Mouse (Mus musculus): ENCODE measurements around the gene Elp4. TPM values are rescaled to one million over a fixed set of nuclear protein-coding genes. Genes with fewer than 3 reads are reported as not detected.
A peak's percentile ranks its signal among the peaks of the same experiment; 100 is the strongest.

Elp4 gene
- polyA plus RNA-seq, 1 experiment from 2014 or later = 11.3 TPM

GRCm38 (mm10) chr2:105787726-105788125 lies 116.6 kb downstream of the Elp4 start:
- Histone ChIP-seq H3K27ac (ENCODE audit: low read length) (no peak overlapping the region), H3K4me2 (replicated peaks; ENCODE audit: low read depth, low read length) (no peak overlapping the region), H3K9me3 (ENCODE audit: low read length) (no peaks in the 10 kb centered on the region), H3K9ac (replicated peaks; ENCODE audit: low read depth) (no peak overlapping the region), H3K27me3 (replicated peaks; ENCODE audit: insufficient read depth, low read length) (no peaks in the 10 kb centered on the region), H3K4me3 (ENCODE audit: low read depth, low read length) (no peak overlapping the region), H3K4me1 (ENCODE audit: insufficient read depth, low read depth, low read length) (no peaks in the 10 kb centered on the region), H3K36me3 (ENCODE audit: insufficient read depth, low read length) (no peaks in the 10 kb centered on the region)
- DNase-seq (ENCODE audit: low spot score) (no peak), ATAC-seq (no peak)
- 80% methylated on average over 4 of the region's 4 CpGs for WGBS
- TF ChIP-seq CTCF (IDR thresholded peaks at IDR 0.05) (no peak), EP300 (IDR thresholded peaks at IDR 0.05) (no peak)

- Histone ChIP-seq H3K9ac (replicated peaks; ENCODE audit: low read depth) (no peak overlapping the region), H3K27me3 (replicated peaks; ENCODE audit: insufficient read depth, low read length) (no peaks in the 10 kb centered on the region), H3K4me1 (ENCODE audit: insufficient read depth, low read depth, low read length) (no peaks in the 10 kb centered on the region), H3K36me3 (ENCODE audit: insufficient read depth, low read length) (no peaks in the 10 kb centered on the region), H3K9me3 (ENCODE audit: low read length) (no peaks in the 10 kb centered on the region), H3K4me2 (replicated peaks; ENCODE audit: low read depth, low read length) (no peak overlapping the region), H3K4me3 (ENCODE audit: low read depth, low read length) (no peak overlapping the region), H3K27ac (ENCODE audit: low read length) (no peak overlapping the region)
- no peak for TF ChIP-seq EP300 (IDR thresholded peaks at IDR 0.05)
- TF ChIP-seq CTCF (IDR thresholded peaks at IDR 0.05) = no peak
- DNase-seq (ENCODE audit: low spot score) (peak; percentile 21), ATAC-seq (no peak)
- WGBS = 40% methylated on average over 2 of the region's 2 CpGs
Measured at GRCm38 (mm10) chr2:105786986-105787385, 117.4 kb downstream of the Elp4 start.

GRCm38 (mm10) chr2:105782885-105783284 lies 121.5 kb downstream of the Elp4 start:
- no peaks in the 10 kb centered on the region for H3K27me3 ChIP-seq (replicated peaks; ENCODE audit: insufficient read depth, low read length)
- no peaks in the 10 kb centered on the region for H3K9me3 ChIP-seq (ENCODE audit: low read length)
- ATAC-seq (no peak), DNase-seq (ENCODE audit: low spot score) (no peak)
- 83% methylated on average over 5 of the region's 5 CpGs for WGBS
- no peak overlapping the region for H3K27ac ChIP-seq (ENCODE audit: low read length)
- H3K9ac ChIP-seq (replicated peaks; ENCODE audit: low read depth) = no peak overlapping the region
- TF ChIP-seq EP300 (IDR thresholded peaks at IDR 0.05) (no peak), CTCF (IDR thresholded peaks at IDR 0.05) (no peak)
- no peaks in the 10 kb centered on the region for H3K36me3 ChIP-seq (ENCODE audit: insufficient read depth, low read length)
- H3K4me2 ChIP-seq (replicated peaks; ENCODE audit: low read depth, low read length) = no peak overlapping the region
- H3K4me3 ChIP-seq (ENCODE audit: low read depth, low read length) = no peak overlapping the region
- H3K4me1 ChIP-seq (ENCODE audit: insufficient read depth, low read depth, low read length) = no peaks in the 10 kb centered on the region

GRCm38 (mm10) chr2:105780739-105781138 lies 123.6 kb downstream of the Elp4 start:
- no peaks in the 10 kb centered on the region for H3K27me3 ChIP-seq (replicated peaks; ENCODE audit: insufficient read depth, low read length)
- TF ChIP-seq CTCF (IDR thresholded peaks at IDR 0.05) (no peak), EP300 (IDR thresholded peaks at IDR 0.05) (no peak)
- no peaks in the 10 kb centered on the region for H3K9me3 ChIP-seq (ENCODE audit: low read length)
- no peak overlapping the region for H3K4me2 ChIP-seq (replicated peaks; ENCODE audit: low read depth, low read length)
- H3K36me3 ChIP-seq (ENCODE audit: insufficient read depth, low read length) = no peaks in the 10 kb centered on the region
- H3K27ac ChIP-seq (ENCODE audit: low read length) = no peak overlapping the region
- no peak for DNase-seq (ENCODE audit: low spot score)
- H3K9ac ChIP-seq (replicated peaks; ENCODE audit: low read depth) = no peak overlapping the region
- H3K4me3 ChIP-seq (ENCODE audit: low read depth, low read length) = no peak overlapping the region
- no peaks in the 10 kb centered on the region for H3K4me1 ChIP-seq (ENCODE audit: insufficient read depth, low read depth, low read length)
- 63% methylated on average over 1 of the region's 1 CpGs for WGBS
- no peak for ATAC-seq

- DNase-seq (ENCODE audit: low spot score) (no peak), ATAC-seq (no peak)
- no peak overlapping the region for H3K27ac ChIP-seq (ENCODE audit: low read length)
- H3K36me3 ChIP-seq (ENCODE audit: insufficient read depth, low read length) = no peaks in the 10 kb centered on the region
- 30% methylated on average over 6 of the region's 6 CpGs for WGBS
- no peaks in the 10 kb centered on the region for H3K4me1 ChIP-seq (ENCODE audit: insufficient read depth, low read depth, low read length)
- no peak overlapping the region for H3K4me2 ChIP-seq (replicated peaks; ENCODE audit: low read depth, low read length)
- no peak overlapping the region for H3K4me3 ChIP-seq (ENCODE audit: low read depth, low read length)
- H3K27me3 ChIP-seq (replicated peaks; ENCODE audit: insufficient read depth, low read length) = no peaks in the 10 kb centered on the region
- H3K9ac ChIP-seq (replicated peaks; ENCODE audit: low read depth) = no peak overlapping the region
- no peak for TF ChIP-seq CTCF (IDR thresholded peaks at IDR 0.05)
- TF ChIP-seq EP300 (IDR thresholded peaks at IDR 0.05) = no peak
- no peaks in the 10 kb centered on the region for H3K9me3 ChIP-seq (ENCODE audit: low read length)
Measured at GRCm38 (mm10) chr2:105779320-105779891, 125.0 kb downstream of the Elp4 start.

- no peak for TF ChIP-seq CTCF (IDR thresholded peaks at IDR 0.05)
- TF ChIP-seq EP300 (IDR thresholded peaks at IDR 0.05) = no peak
- H3K4me1 ChIP-seq (ENCODE audit: insufficient read depth, low read depth, low read length) = no peaks in the 10 kb centered on the region
- H3K4me2 ChIP-seq (replicated peaks; ENCODE audit: low read depth, low read length) = no peak overlapping the region
- H3K4me3 ChIP-seq (ENCODE audit: low read depth, low read length) = no peak overlapping the region
- no peaks in the 10 kb centered on the region for H3K9me3 ChIP-seq (ENCODE audit: low read length)
- no peak overlapping the region for H3K9ac ChIP-seq (replicated peaks; ENCODE audit: low read depth)
- WGBS = 82% methylated on average over 3 of the region's 3 CpGs
- DNase-seq (ENCODE audit: low spot score) = no peak
- H3K27me3 ChIP-seq (replicated peaks; ENCODE audit: insufficient read depth, low read length) = no peaks in the 10 kb centered on the region
- ATAC-seq = no peak
- H3K36me3 ChIP-seq (ENCODE audit: insufficient read depth, low read length) = no peaks in the 10 kb centered on the region
- no peak overlapping the region for H3K27ac ChIP-seq (ENCODE audit: low read length)
Measured at GRCm38 (mm10) chr2:105771314-105771713, 133.1 kb downstream of the Elp4 start.
